Mouse (Mus musculus) 3134 (cell line): ENCODE results near the gene Zfp683.

ENCODE experiments used
- DNase-seq: peaks from one replicate; pipeline ENCODE4 v3.0.0-alpha.2; 2011; ENCODE audit warnings: low spot score; ENCODE audit not compliant: insufficient read length; ENCODE audit errors: extremely low read depth

The Zfp683 gene

GRCm38 (mm10) chr4:134053538-134053937, at the start of gene Zfp683:
Gene Zfp683, plus strand, starts transcription at chr4:134053838.
- DNase-seq, result no peak

- DNase-seq, result no peak
Measured at GRCm38 (mm10) chr4:134005581-134006358, 47.9 kb upstream of the Zfp683 start.

DNA sequence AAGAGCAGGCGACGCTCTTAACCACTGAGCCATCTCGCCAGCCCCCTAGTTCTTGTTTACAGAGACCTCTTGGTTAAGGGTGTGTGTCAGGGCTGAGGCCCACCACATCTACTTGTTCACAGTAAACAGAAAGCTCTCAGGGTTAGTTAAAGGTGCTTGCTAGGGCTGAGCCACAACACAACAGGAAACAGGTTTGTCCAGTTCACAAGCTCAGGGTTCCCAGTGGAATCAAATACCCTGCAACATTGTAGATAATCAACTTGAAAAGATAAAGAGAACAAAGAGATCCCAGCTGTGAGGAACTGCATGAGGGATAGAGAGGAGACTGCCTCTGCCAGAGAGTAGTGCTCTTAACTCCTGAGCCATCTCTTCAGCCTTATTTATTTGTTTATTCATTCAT, 46.8 kb upstream of the Zfp683 start:
- DNase-seq, result no peak

DNA sequence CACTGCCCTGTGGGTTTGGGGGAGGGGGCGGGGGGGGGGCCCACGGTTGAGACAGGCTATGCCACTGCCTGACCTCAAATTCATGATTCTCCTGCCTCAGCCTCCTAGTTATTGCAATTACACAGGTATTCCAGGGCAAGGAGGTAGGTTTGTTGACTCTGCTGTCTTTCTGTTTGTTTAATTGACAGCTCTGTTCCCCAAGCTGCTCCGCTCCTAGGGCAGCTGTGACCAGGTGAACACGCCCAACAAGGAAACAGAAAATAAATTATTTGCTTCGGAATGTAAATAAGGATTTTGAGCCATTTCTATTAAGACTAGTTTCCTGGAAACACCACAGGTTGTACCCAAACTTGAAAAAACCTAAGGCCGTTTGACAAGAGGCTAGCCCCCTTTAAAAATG, 43.9 kb upstream of the Zfp683 start:
- DNase-seq, result no peak

DNA sequence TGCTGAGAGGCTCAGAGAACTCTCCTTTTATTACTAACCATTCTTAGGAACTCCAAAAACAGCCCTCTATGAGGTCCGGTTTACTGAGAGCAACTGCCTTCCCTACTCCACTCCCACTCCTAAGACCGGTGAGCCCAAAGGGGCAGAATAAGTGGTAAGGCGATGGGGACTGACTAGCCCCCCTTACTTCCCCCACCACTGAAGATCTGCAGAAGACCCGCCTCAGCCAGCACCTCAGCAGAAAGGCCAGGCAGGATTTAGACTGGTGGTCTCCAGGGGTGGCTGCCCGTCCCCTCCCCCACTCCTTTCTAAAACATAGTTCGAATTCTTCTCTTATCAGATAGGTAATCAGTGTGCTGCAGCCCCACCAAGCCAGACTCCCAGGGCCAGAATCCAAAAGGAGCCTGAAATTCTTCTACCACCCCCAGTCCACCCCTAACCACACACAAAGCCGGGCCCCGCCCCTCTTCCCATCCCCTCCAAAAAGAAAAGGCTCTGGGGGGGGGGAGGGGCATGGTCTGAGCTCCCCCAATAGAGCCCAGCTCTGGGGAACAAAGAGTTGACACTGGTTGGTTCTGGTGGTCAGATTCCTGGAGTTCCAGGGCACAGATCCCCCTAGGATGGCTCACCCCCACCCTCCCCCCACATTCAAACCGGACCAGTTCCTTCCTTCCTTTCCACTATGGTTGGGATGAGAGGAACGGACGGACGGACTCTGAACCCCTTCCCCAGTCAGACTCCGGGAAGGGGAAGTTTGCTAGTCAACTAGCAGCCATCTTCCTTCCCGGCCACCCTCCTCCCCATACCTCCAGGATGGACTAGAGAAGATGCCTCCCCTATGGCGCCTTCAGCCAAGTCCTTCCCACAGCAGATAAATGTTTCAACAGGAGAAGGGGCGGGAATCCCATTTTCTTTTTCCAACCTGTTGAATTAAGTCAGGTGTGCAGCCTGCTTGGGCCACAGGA, 41.9 kb upstream of the Zfp683 start:
- no peak for DNase-seq

DNA sequence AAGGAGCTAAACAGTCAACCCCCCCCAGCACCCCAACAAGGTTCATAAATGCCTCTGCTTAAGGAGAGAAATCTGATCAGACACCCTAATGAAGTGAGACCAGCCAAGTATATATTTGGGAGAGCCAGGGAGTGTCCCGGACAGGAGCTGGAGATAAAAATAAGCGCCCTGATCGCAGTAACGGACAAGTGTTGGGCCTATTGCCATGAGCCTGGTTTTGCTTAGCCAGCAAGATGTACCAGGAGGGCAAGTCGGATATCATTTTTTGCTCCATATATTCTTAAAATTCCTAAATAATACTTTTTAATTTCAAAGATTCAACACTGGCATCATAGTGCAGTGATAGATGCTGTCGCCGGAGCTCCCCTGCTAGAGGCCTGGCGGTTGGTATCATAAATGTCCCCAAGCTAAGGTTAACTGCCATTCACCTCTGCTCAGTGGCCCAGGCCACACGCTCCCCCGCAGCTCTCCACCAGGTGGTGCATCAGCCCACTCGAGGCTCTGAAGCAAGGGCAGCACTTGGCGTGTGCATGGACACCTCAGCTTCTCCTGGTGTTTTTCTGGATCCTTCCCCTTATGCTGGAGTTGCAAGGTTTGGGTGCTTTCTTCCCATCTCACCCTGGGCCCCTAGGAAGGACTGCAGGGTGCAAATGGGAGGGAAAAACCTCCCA, 40.6 kb upstream of the Zfp683 start:
- no peak for DNase-seq

GRCm38 (mm10) chr4:134016208-134016607, 37.4 kb upstream of the Zfp683 start:
- DNase-seq, result no peak

GRCm38 (mm10) chr4:134016767-134017166, 36.9 kb upstream of the Zfp683 start:
- DNase-seq, result no peak

- no peak for DNase-seq
Measured at GRCm38 (mm10) chr4:134017201-134017865, 36.3 kb upstream of the Zfp683 start.

GRCm38 (mm10) chr4:134018038-134018778, 35.4 kb upstream of the Zfp683 start:
- DNase-seq, result no peak

- no peak for DNase-seq
Measured at GRCm38 (mm10) chr4:134018779-134019145, 34.9 kb upstream of the Zfp683 start, which contains the start of gene Lin28a. Gene Lin28a, minus strand, starts transcription at chr4:134018841.

- DNase-seq, result no peak
Measured at GRCm38 (mm10) chr4:134019210-134019609, 34.4 kb upstream of the Zfp683 start.

GRCm38 (mm10) chr4:134019641-134020351, 33.8 kb upstream of the Zfp683 start:
- no peak for DNase-seq

- no peak for DNase-seq
Measured at GRCm38 (mm10) chr4:134020621-134021020, 33.0 kb upstream of the Zfp683 start.

GRCm38 (mm10) chr4:134025802-134026201, 27.8 kb upstream of the Zfp683 start:
- no peak for DNase-seq

DNA sequence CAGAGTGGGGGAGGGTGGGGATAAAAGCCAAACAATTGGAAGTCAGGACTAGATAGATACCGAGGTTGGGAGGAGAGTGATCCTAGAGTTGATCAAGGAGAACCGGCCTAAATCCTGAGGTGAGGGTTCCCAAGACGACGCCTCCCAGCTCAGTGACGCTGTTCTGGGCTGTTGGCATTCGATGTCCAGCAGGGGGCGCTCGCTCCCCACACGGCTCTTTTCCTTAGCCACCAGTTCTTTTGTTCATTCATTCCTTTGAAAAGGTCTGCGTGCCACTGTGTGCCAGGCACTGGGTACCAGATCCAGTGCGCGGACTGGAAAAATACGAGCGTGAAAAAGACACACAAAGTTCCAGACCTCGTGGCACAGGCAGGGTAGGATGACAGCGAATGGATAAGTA, 17.7 kb upstream of the Zfp683 start:
- DNase-seq, result peak; percentile 34

DNA sequence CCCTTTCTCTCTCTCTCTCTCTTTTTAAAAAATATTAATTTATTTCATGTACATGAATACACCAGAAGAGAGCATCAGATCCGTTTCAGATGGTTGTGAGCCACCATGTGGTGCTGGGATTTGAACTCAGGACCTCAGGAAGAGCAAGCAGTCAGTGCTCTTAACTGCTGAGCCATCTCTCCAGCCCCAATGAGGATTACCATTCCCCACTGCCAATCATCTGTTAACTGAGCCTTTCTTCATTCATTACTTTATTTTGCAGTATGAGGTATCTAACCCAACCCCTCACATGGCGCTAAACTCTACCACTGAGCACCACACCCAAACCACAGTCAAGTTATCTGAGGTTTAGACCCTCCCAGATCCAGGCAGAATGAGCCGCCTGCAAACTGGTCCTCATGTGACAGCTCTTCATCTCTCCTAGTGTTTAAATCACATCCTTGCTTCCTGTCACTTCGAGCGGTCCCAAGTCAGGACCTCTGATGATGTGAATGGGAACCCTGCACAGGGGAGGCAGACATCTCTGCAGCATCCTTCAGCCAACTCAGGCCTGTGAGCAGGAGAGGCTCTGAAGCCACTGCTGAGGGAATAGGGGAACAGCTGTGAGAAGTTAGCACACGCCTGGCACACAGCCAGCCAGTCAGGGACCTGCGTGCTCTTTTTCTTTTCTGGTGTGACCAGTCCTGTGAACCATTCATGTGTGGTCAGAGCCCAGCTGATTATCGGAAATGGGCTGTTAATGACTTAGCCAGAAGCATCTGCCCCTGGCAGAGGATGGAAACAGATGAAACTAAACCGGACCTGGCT, 12.1 kb upstream of the Zfp683 start:
- no peak for DNase-seq

DNA sequence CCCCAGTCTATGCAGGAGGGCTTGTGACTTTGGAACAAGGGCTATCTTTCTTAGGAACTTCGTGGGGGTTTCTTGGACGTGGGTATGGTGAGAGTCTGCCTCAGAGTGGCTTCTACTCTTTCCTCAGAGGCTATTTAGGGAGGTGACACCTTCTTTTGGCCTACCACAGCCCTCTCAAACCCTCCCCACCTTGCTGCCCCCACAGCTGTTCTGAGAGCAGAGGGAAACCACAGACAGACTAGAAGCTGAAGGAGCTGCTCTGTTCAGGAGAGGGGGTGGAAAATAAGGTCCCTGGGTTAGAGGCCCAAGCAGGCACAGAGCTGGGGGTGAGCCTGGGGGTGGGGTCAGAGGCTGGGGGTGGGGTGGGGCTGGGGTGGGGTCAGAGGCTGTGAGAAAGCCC, 10.6 kb upstream of the Zfp683 start:
- no peak for DNase-seq
